Mouse (Mus musculus) lung, postnatal 0 days (tissue): ENCODE data around the gene Ecpas.

Source experiments
- CTCF ChIP-seq: IDR thresholded peaks from 2 replicates; pipeline ENCODE4 v1.5.1; 2016; ENCODE audit warnings: antibody characterized with exemption, mild to moderate bottlenecking
- EP300 ChIP-seq: IDR thresholded peaks from 2 replicates; pipeline ENCODE4 v1.6.1; 2016; ENCODE audit warnings: antibody characterized with exemption, mild to moderate bottlenecking, control low read depth

DNA sequence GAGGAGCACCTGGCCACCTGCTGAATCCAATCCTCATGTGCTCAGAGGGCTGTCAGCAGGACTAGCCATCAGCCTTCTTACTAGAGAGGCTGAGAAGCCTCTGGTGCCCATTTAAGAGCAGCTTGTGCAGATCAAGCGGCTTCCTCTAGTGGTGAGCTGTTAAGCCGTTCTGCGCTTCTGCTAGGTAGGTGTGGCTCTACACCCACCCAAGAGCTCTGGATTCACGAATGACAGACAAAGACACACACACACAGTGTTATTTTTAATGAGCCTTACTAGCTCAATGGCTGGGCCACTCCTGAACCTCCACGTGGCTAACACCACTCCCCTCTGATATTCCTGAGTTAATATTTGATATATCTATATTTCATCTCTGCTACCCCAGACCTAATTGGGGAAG is 13.1 kb upstream of the Ecpas start:
- TF ChIP-seq CTCF (no peak), EP300 (no peak)
